Mouse (Mus musculus): ENCODE data around the gene Olfr1364. TPM values are rescaled to one million over a fixed set of nuclear protein-coding genes. Genes with fewer than 3 reads are reported as not detected.

The Olfr1364 gene
- polyA plus RNA-seq (2017; shearing (Covaris generic)): not detected

DNA sequence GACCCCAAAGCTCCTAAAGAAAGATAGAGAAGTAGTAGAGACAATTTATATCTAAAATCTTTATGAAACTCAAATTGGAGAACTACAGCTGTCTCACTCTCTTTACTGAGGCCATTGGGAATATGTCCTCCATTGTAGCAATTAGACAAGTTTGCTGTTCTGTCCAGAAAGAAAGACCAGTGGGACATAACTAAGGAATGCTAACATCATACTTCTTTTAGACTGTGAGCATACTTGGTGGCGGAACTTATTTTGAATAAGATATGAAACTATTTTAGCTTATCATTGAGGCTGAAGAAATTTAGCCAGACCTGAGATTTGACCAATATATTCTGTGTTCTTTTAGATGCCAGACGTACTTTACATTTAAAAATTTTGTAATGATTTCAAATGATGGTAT lies at the start of gene Olfr1364:
Gene Olfr1364, minus strand, starts transcription at position 101 of the 400 bp plus-strand sequence.

DNA sequence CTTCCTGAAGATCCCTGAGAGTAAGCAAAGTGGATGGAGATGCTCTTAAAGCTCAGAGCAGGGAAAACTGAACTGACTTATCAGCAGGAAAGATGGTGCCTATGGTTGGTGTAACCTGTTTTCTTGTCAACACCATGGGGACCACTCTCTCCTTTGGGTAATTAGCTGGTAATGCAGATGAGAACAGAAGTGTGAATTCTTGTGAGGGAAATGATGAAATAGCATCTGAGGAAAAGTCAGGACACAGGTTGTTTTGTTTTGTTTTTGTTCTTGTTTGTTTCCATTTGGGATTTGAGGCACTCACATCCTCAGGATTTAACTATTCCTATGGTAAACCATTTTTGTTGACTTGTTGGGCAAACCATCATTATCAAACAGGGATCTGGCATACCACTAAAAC lies 32.4 kb upstream of the Olfr1364 start, which contains the start of gene Olfr1362:
Gene Olfr1362, minus strand, starts transcription at position 101 of the 400 bp plus-strand sequence.

DNA sequence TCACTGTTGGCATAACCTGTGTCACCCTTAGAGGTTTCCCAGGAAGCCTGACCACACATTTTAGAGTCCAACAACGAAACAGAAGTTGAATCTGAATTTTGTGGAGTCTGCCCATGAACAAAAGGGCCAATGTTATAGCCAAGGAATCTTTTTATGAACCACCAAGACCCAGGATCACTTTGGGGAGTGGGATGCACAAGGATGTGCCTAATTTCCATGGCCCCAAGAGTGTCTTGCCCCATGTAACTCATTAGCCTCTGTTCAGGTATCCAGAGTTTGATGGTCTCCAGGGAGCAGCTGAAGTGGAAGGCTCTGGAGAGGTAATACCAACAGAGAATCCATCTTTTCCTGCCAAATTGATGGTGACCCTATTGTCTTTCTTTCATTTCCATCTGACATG lies 21.8 kb downstream of the Olfr1364 start, which contains the start of gene Olfr1535:
Gene Olfr1535, minus strand, starts transcription at position 101 of the 400 bp plus-strand sequence.

DNA sequence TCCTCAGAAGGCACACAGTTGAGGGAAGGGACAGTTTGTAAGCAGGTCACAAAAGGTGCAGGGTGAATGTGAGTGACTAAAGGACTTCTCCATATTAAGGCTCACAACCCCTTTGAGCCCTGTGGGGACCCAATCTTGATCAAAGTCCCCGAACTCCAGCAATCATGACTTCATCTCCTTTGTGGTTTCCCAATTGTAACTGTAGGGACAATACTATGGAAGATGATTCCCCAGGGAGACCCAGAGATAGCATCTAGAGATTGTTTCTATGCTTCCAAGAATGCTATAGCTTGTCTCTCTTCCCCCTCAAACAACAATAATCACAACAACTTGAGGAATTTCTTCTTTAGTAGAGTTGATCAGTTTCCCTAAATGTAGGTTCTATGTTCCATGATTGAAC lies 38.9 kb downstream of the Olfr1364 start, which contains the start of gene Olfr1366:
Gene Olfr1366, minus strand, starts transcription at position 101 of the 400 bp plus-strand sequence.

DNA sequence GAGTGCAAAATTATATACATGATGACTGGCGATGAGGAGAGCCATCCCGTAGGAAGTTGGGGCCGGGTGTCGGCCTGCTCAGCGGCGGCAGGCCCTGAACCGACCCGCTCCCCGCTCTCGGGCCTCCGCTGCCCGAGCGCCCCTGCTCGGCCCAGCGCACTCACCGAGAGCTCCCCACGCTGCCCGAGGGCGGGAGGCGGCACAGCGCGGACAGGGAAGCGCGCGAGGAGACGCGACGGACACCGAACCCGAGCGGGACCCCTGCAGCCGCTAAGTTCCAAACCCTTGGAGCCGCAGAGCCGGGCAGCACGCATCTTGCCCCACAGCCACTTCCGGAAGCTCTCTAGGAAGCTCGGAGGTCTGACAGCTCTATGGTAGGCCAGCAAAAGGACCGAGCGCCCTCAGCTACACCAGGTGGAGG lies 50.8 kb downstream of the Olfr1364 start, which contains the start of gene Zkscan8:
Gene Zkscan8, minus strand, starts transcription at position 340 of the 421 bp plus-strand sequence.

Other genes starting within 250 kb of the Olfr1364 start
- gene Olfr1367, start 234.8 kb downstream of the Olfr1364 start, polyA plus RNA-seq (2017; shearing (Covaris generic)): not detected
- gene Zscan12, start 218.9 kb downstream of the Olfr1364 start, polyA plus RNA-seq (2017; shearing (Covaris generic)): 3.2 TPM
- 33.9 TPM for gene Zkscan3, start 179.0 kb downstream of the Olfr1364 start, polyA plus RNA-seq (2017; shearing (Covaris generic))
- 0.26 TPM for gene Pgbd1, start 140.7 kb downstream of the Olfr1364 start, polyA plus RNA-seq (2017; shearing (Covaris generic))
- gene Zscan26, start 128.0 kb downstream of the Olfr1364 start, polyA plus RNA-seq (2017; shearing (Covaris generic)): 6.6 TPM
- not detected for gene Nkapl, start 113.2 kb downstream of the Olfr1364 start, polyA plus RNA-seq (2017; shearing (Covaris generic))
- not detected for gene Zkscan4, start 102.9 kb downstream of the Olfr1364 start, polyA plus RNA-seq (2017; shearing (Covaris generic))
- gene Gm10065, start 102.3 kb downstream of the Olfr1364 start, polyA plus RNA-seq (2017; shearing (Covaris generic)): not detected
- gene AK157302, start 86.5 kb downstream of the Olfr1364 start, polyA plus RNA-seq (2017; shearing (Covaris generic)): 0.55 TPM
- 3.5 TPM for gene Gm11273, start 80.3 kb downstream of the Olfr1364 start, polyA plus RNA-seq (2017; shearing (Covaris generic))
- gene Zkscan8, start 50.6 kb downstream of the Olfr1364 start, polyA plus RNA-seq (2017; shearing (Covaris generic)): 3.1 TPM
- gene Olfr1366, start 39.0 kb downstream of the Olfr1364 start, polyA plus RNA-seq (2017; shearing (Covaris generic)): 0.11 TPM
- not detected for gene Olfr1535, start 21.9 kb downstream of the Olfr1364 start, polyA plus RNA-seq (2017; shearing (Covaris generic))
- not detected for gene Olfr1362, start 32.3 kb upstream of the Olfr1364 start, polyA plus RNA-seq (2017; shearing (Covaris generic))
- not detected for gene Olfr11, start 60.8 kb upstream of the Olfr1364 start, polyA plus RNA-seq (2017; shearing (Covaris generic))
- gene Olfr1361, start 81.6 kb upstream of the Olfr1364 start, polyA plus RNA-seq (2017; shearing (Covaris generic)): not detected
- not detected for gene Olfr1360, start 95.6 kb upstream of the Olfr1364 start, polyA plus RNA-seq (2017; shearing (Covaris generic))
- not detected for gene Olfr1359, start 116.4 kb upstream of the Olfr1364 start, polyA plus RNA-seq (2017; shearing (Covaris generic))
- gene Hist1h2bl, start 134.4 kb upstream of the Olfr1364 start, polyA plus RNA-seq (2017; shearing (Covaris generic)): not detected
- not detected for gene Hist1h2ai, start 134.7 kb upstream of the Olfr1364 start, polyA plus RNA-seq (2017; shearing (Covaris generic))
- gene Hist1h3h, start 135.9 kb upstream of the Olfr1364 start, polyA plus RNA-seq (2017; shearing (Covaris generic)): 1.7 TPM
- not detected for gene Hist1h2bm, start 140.3 kb upstream of the Olfr1364 start, polyA plus RNA-seq (2017; shearing (Covaris generic))
- gene Hist1h4j, start 153.3 kb upstream of the Olfr1364 start, polyA plus RNA-seq (2017; shearing (Covaris generic)): 1.1 TPM
- gene Hist1h4k, start 168.7 kb upstream of the Olfr1364 start, polyA plus RNA-seq (2017; shearing (Covaris generic)): 10.0 TPM
- 4.1 TPM for gene Hist1h2ak, start 172.1 kb upstream of the Olfr1364 start, polyA plus RNA-seq (2017; shearing (Covaris generic))
- 2.5 TPM for gene Hist1h2bn, start 172.4 kb upstream of the Olfr1364 start, polyA plus RNA-seq (2017; shearing (Covaris generic))
- gene Hist1h1b, start 198.9 kb upstream of the Olfr1364 start, polyA plus RNA-seq (2017; shearing (Covaris generic)): 0.97 TPM
- 1.9 TPM for gene Hist1h3i, start 201.6 kb upstream of the Olfr1364 start, polyA plus RNA-seq (2017; shearing (Covaris generic))
- 2.3 TPM for gene Hist1h2an, start 205.5 kb upstream of the Olfr1364 start, polyA plus RNA-seq (2017; shearing (Covaris generic))
- not detected for gene Hist1h2bp, start 205.7 kb upstream of the Olfr1364 start, polyA plus RNA-seq (2017; shearing (Covaris generic))
- gene Hist1h2bq, start 228.4 kb upstream of the Olfr1364 start, polyA plus RNA-seq (2017; shearing (Covaris generic)): 6.5 TPM
- gene Hist1h2ao, start 228.7 kb upstream of the Olfr1364 start, polyA plus RNA-seq (2017; shearing (Covaris generic)): 14.0 TPM
- 29.9 TPM for gene Hist1h4m, start 230.0 kb upstream of the Olfr1364 start, polyA plus RNA-seq (2017; shearing (Covaris generic))

Data from naive thymus-derived CD4-positive, alpha-beta T cell, adult 5 months (primary cell).